Mouse (Mus musculus) testis, postnatal 10 days (tissue): ENCODE measurements around the gene Hpcal1.

Experiments
- DNase-seq: peaks from one replicate; pipeline ENCODE4 v3.0.0; 2021; ENCODE audit warnings: low spot score

Gene Hpcal1

GRCm38 (mm10) chr12:17686116-17686515 lies 4.5 kb upstream of the Hpcal1 start:
- no peak for DNase-seq

GRCm38 (mm10) chr12:17688913-17689312 lies 1.7 kb upstream of the Hpcal1 start:
- no peak for DNase-seq

GRCm38 (mm10) chr12:17689931-17690563 lies 609 bp upstream of the Hpcal1 start:
- DNase-seq, result no peak

- DNase-seq, result peak; percentile 59
Observed at GRCm38 (mm10) chr12:17691320-17691876, 742 bp downstream of the Hpcal1 start.

GRCm38 (mm10) chr12:17691891-17692321 lies 1.2 kb downstream of the Hpcal1 start:
- no peak for DNase-seq

- DNase-seq, result no peak
Observed at GRCm38 (mm10) chr12:17692356-17692755, 1.7 kb downstream of the Hpcal1 start.

GRCm38 (mm10) chr12:17692953-17693352 lies 2.3 kb downstream of the Hpcal1 start:
- no peak for DNase-seq

GRCm38 (mm10) chr12:17694589-17695115 lies 4.0 kb downstream of the Hpcal1 start:
- DNase-seq, result peak; percentile 60

- DNase-seq, result no peak
Observed at GRCm38 (mm10) chr12:17696395-17696794, 5.7 kb downstream of the Hpcal1 start.

- DNase-seq, result no peak
Observed at GRCm38 (mm10) chr12:17698934-17699333, 8.3 kb downstream of the Hpcal1 start.

GRCm38 (mm10) chr12:17699480-17699879 lies 8.8 kb downstream of the Hpcal1 start:
- no peak for DNase-seq

- DNase-seq, result no peak
Observed at GRCm38 (mm10) chr12:17701131-17701720, 10.6 kb downstream of the Hpcal1 start.

GRCm38 (mm10) chr12:17701795-17702194 lies 11.1 kb downstream of the Hpcal1 start:
- no peak for DNase-seq

GRCm38 (mm10) chr12:17702257-17702943 lies 11.7 kb downstream of the Hpcal1 start:
- no peak for DNase-seq

GRCm38 (mm10) chr12:17702944-17703335 lies 12.3 kb downstream of the Hpcal1 start:
- no peak for DNase-seq

GRCm38 (mm10) chr12:17703866-17704265 lies 13.2 kb downstream of the Hpcal1 start:
- DNase-seq, result no peak

GRCm38 (mm10) chr12:17707472-17707871 lies 16.8 kb downstream of the Hpcal1 start:
- DNase-seq, result no peak

GRCm38 (mm10) chr12:17709451-17709850 lies 18.8 kb downstream of the Hpcal1 start:
- DNase-seq, result no peak

GRCm38 (mm10) chr12:17709926-17710746 lies 19.5 kb downstream of the Hpcal1 start:
- DNase-seq, result no peak

- no peak for DNase-seq
Observed at GRCm38 (mm10) chr12:17710747-17711092, 20.1 kb downstream of the Hpcal1 start.

- DNase-seq, result no peak
Observed at GRCm38 (mm10) chr12:17711731-17712388, 21.2 kb downstream of the Hpcal1 start.
